Mouse (Mus musculus): Measurements from ENCODE around the gene 1700020L24Rik.

DNA sequence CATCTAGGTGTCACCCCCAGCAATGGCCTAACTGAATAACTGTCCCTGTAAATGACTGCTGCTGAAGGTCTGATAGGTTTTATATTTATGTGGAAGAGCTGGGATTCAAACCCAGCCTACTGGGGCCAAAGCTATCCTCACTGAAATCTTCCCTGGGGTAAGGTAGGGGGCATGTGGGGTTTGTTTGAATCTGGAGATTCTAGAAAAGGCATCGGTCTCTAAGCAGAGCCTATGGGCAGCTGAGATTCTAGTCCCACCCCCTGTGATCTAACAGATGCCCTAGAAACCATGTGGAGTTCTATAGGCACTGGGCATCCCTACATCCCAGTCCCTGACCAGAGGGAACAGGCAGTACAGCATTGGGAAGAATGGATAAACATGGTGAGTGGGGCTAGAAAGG lies at the start of gene 1700020L24Rik:
- no peak for TF ChIP-seq CTCF (IDR thresholded peaks at IDR 0.05; ENCODE audit: control insufficient read depth, insufficient read depth, low read length)
- no peak for TF ChIP-seq POLR2A (IDR thresholded peaks at IDR 0.05; ENCODE audit: borderline replicate concordance, control insufficient read depth, low read depth, low read length)
